Mouse (Mus musculus): Measurements from ENCODE around the gene Timm8a2. TPM values are rescaled to one million over a fixed set of nuclear protein-coding genes. Genes with fewer than 3 reads are reported as not detected.

The Timm8a2 gene
- total and polyA plus RNA-seq, 3 experiments = 0.18 TPM; not detected in 2

GRCm38 (mm10) chr14:122003812-122004211 is 30.7 kb upstream of the Timm8a2 start:
- DNase-seq (ENCODE audit: low read depth, low spot score) = no peak
- H3K27me3 ChIP-seq (ENCODE audit: control insufficient read depth in 1 of 2, insufficient read depth in 2 of 2, low read length in 2 of 2) = no peaks in the 10 kb centered on the region
- no peaks in the 10 kb centered on the region; a peak in 2 of 4 replicates for H3K36me3 ChIP-seq (ENCODE audit: control insufficient read depth in 1 of 2, insufficient read depth in 2 of 2, low read length in 2 of 2)
- no peak overlapping the region for H3K9ac ChIP-seq (ENCODE audit: control insufficient read depth, low read depth, low read length, poor library complexity, severe bottlenecking)
- H3K9me3 ChIP-seq (replicated peaks; ENCODE audit: insufficient read depth, low read length) = no peaks in the 10 kb centered on the region
- TF ChIP-seq TAL1 (IDR thresholded peaks at IDR 0.05; ENCODE audit: low read length) (no peak), USF2 (IDR thresholded peaks at IDR 0.05; ENCODE audit: borderline replicate concordance in 1 of 2, insufficient read depth in 1 of 2, low read depth in 1 of 2, low read length in 2 of 2) (no peak), GABPA (IDR thresholded peaks at IDR 0.05; ENCODE audit: low read depth, low read length) (no peak), MXI1 (IDR thresholded peaks at IDR 0.05; ENCODE audit: low read depth, low read length) (no peak), NELFE (IDR thresholded peaks at IDR 0.05; ENCODE audit: low read depth, low read length) (no peak), SIN3A (IDR thresholded peaks at IDR 0.05; ENCODE audit: low read length) (no peak), SMC3 (IDR thresholded peaks at IDR 0.05; ENCODE audit: low read depth, low read length) (no peak), BHLHE40 (IDR thresholded peaks at IDR 0.05; ENCODE audit: borderline replicate concordance, low read depth, low read length) (no peak)
- peaks cover 0 to 3% of the 10 kb centered on the region in 2 experiments; a peak in 2 of 4 replicates for H3K4me1 ChIP-seq (ENCODE audit: control insufficient read depth in 1 of 2, insufficient read depth in 2 of 2, low read length in 2 of 2)
- no peak overlapping the region for H3K4me3 ChIP-seq (ENCODE audit: control insufficient read depth in 1 of 2, insufficient read depth in 1 of 2, low read depth in 2 of 2, low read length in 2 of 2)
- H3K27ac ChIP-seq (ENCODE audit: control insufficient read depth, low read depth, low read length) = no peak overlapping the region
- no peaks in the 10 kb centered on the region for H3K79me2 ChIP-seq (ENCODE audit: control insufficient read depth, insufficient read depth, low read length, poor library complexity)

- H3K4me3 ChIP-seq (ENCODE audit: control insufficient read depth in 1 of 2, insufficient read depth in 1 of 2, low read depth in 2 of 2, low read length in 2 of 2) = no peak overlapping the region
- no peaks in the 10 kb centered on the region for H3K79me2 ChIP-seq (ENCODE audit: control insufficient read depth, insufficient read depth, low read length, poor library complexity)
- H3K9me3 ChIP-seq (replicated peaks; ENCODE audit: insufficient read depth, low read length) = no peaks in the 10 kb centered on the region
- no peak for TF ChIP-seq HCFC1 (IDR thresholded peaks at IDR 0.05; ENCODE audit: low read depth, low read length)
- no peak for TF ChIP-seq E2F4 (IDR thresholded peaks at IDR 0.05; ENCODE audit: borderline replicate concordance, low read depth, low read length)
- TF ChIP-seq POLR2AphosphoS5 (IDR thresholded peaks at IDR 0.05; ENCODE audit: borderline replicate concordance, low read depth, low read length) = no peak
- no peak for TF ChIP-seq BHLHE40 (IDR thresholded peaks at IDR 0.05; ENCODE audit: borderline replicate concordance, low read depth, low read length)
- no peak for TF ChIP-seq EP300 (IDR thresholded peaks at IDR 0.05; ENCODE audit: low read depth in 1 of 2, low read length in 2 of 2)
- no peak for TF ChIP-seq MXI1 (IDR thresholded peaks at IDR 0.05; ENCODE audit: low read depth, low read length)
- TF ChIP-seq RAD21 (IDR thresholded peaks at IDR 0.05; ENCODE audit: low read depth, low read length) = no peak
- no peak for TF ChIP-seq KAT2A (conservative IDR thresholded peaks at IDR 0.05; ENCODE audit: low read depth, low read length)
- TF ChIP-seq NRF1 (IDR thresholded peaks at IDR 0.05; ENCODE audit: insufficient read depth, low read depth, low read length, poor library complexity, severe bottlenecking) = no peak
- TF ChIP-seq USF2 (IDR thresholded peaks at IDR 0.05; ENCODE audit: borderline replicate concordance in 1 of 2, insufficient read depth in 1 of 2, low read depth in 1 of 2, low read length in 2 of 2) = no peak
- no peak for TF ChIP-seq USF1 (IDR thresholded peaks at IDR 0.05; ENCODE audit: low read depth, low read length)
- DNase-seq (ENCODE audit: low read depth, low spot score) = no peak
- H3K27me3 ChIP-seq (ENCODE audit: control insufficient read depth in 1 of 2, insufficient read depth in 2 of 2, low read length in 2 of 2) = no peaks in the 10 kb centered on the region
- H3K36me3 ChIP-seq (ENCODE audit: control insufficient read depth in 1 of 2, insufficient read depth in 2 of 2, low read length in 2 of 2) = peaks cover 0 to 3% of the 10 kb centered on the region in 2 experiments
- peaks cover 6 to 7% of the 10 kb centered on the region in 2 experiments; a peak in 3 of 4 replicates for H3K4me1 ChIP-seq (ENCODE audit: control insufficient read depth in 1 of 2, insufficient read depth in 2 of 2, low read length in 2 of 2)
- no peak overlapping the region for H3K9ac ChIP-seq (ENCODE audit: control insufficient read depth, low read depth, low read length, poor library complexity, severe bottlenecking)
- H3K27ac ChIP-seq (ENCODE audit: control insufficient read depth, low read depth, low read length) = no peak overlapping the region
Observed at GRCm38 (mm10) chr14:122008261-122008660, 26.2 kb upstream of the Timm8a2 start.

Data from MEL (cell line).